Mouse (Mus musculus) stomach, embryonic 14.5 days (tissue): ENCODE results near the gene Mybph. TPM values are rescaled to one million over a fixed set of nuclear protein-coding genes. Genes with fewer than 3 reads are reported as not detected.

Experiments
- ATAC-seq: fragments of 200-750 bp; cut with Nextera tagmentation; 2 replicates; pipeline ENCODE4 v1.8.0; 2017; ENCODE audit warnings: low read depth, moderate TSS enrichment; ENCODE audit not compliant: insufficient number of reproducible peaks, insufficient read depth, low FRiP score
- H3K27ac ChIP-seq: fragments of 300-500 bp; sonication (generic); 2 replicates; pipeline ENCODE4 v1.5.1; 2014; ENCODE audit warnings: mild to moderate bottlenecking, low read length, moderate library complexity, mixed read lengths
- H3K27me3 ChIP-seq: fragments of 300-500 bp; sonication (generic); 2 replicates; pipeline ENCODE4 v1.6.1; 2014; ENCODE audit warnings: low read length, control low read depth, mixed read lengths; ENCODE audit not compliant: control insufficient read depth, insufficient read depth
- H3K36me3 ChIP-seq: fragments of 300-500 bp; sonication (generic); 2 replicates; pipeline ENCODE4 v1.6.1; 2014; ENCODE audit warnings: mild to moderate bottlenecking, control low read depth, low read length, moderate library complexity, mixed read lengths; ENCODE audit not compliant: control insufficient read depth, insufficient read depth
- H3K4me1 ChIP-seq: fragments of 300-500 bp; sonication (generic); 2 replicates; pipeline ENCODE4 v1.6.1; 2014; ENCODE audit warnings: low read length, control low read depth, mixed read lengths; ENCODE audit not compliant: control insufficient read depth, insufficient read depth
- H3K4me2 ChIP-seq: fragments of 300-500 bp; sonication (generic); replicated peaks from 2 replicates; pipeline ENCODE4 v1.6.1; 2014; ENCODE audit warnings: low read depth, low read length, control low read depth
- H3K4me3 ChIP-seq: fragments of 300-500 bp; sonication (generic); 2 replicates; pipeline ENCODE4 v1.5.1; 2014; ENCODE audit warnings: low read depth, low read length, control low read depth
- H3K9ac ChIP-seq: fragments of 300-500 bp; sonication (generic); replicated peaks from 2 replicates; pipeline ENCODE4 v1.6.1; 2014; ENCODE audit warnings: low read depth, mild to moderate bottlenecking, control low read depth, low read length, moderate library complexity, mixed read lengths
- H3K9me3 ChIP-seq: fragments of 300-500 bp; sonication (generic); 2 replicates; pipeline ENCODE4 v1.6.1; 2016; ENCODE audit warnings: low read depth, low read length, control low read depth; ENCODE audit not compliant: control insufficient read depth
- WGBS: fragments of 180-500 bp; shearing (Covaris S2); extraction: QIAGEN DNeasy Blood & Tissue Kit; methylation state at CpG from one replicate; pipeline ENCODE4 v1.1.7; 2014; 5-methylcytosine and 5-hydroxymethylcytosine counted together
- polyA plus RNA-seq: library from polyadenylated mRNA; unstranded; fragments of >200 nt; fragmentation: Nextera tagmentation; extraction: Ambion mirVana; gene quantifications from 2 replicates; pipeline ENCODE4 v1.2.1, GENCODE M21; 2014

The Mybph gene
- polyA plus RNA-seq, 1 experiment from 2014 or later = not detected

- Histone ChIP-seq H3K9ac (no peak overlapping the region), H3K4me1 (peaks cover 15% of the 10 kb centered on the region; the same call in 1 of the 2 replicates), H3K9me3 (no peaks in the 10 kb centered on the region), H3K36me3 (no peaks in the 10 kb centered on the region), H3K27me3 (no peaks in the 10 kb centered on the region), H3K4me3 (no peak overlapping the region), H3K27ac (no peak overlapping the region), H3K4me2 (no peak overlapping the region)
- 76% methylated on average over 12 of the region's 12 CpGs for WGBS
- no peak for ATAC-seq
These were observed 5.1 kb downstream of the Mybph start for GRCm38 (mm10) chr1:134198197-134198995.

GRCm38 (mm10) chr1:134200481-134200880 is 7.2 kb downstream of the Mybph start:
- Histone ChIP-seq H3K27me3 (no peaks in the 10 kb centered on the region), H3K9me3 (no peaks in the 10 kb centered on the region), H3K4me2 (no peak overlapping the region), H3K27ac (no peak overlapping the region), H3K36me3 (no peaks in the 10 kb centered on the region), H3K4me3 (no peak overlapping the region), H3K4me1 (peaks cover 9% of the 10 kb centered on the region; the same call in 1 of the 2 replicates), H3K9ac (no peak overlapping the region)
- no peak for ATAC-seq
- WGBS = 53% methylated on average over 2 of the region's 2 CpGs

GRCm38 (mm10) chr1:134200998-134201686 is 7.9 kb downstream of the Mybph start:
- Histone ChIP-seq H3K36me3 (no peaks in the 10 kb centered on the region), H3K4me1 (peaks cover 2% of the 10 kb centered on the region; the same call in 1 of the 2 replicates), H3K9me3 (no peaks in the 10 kb centered on the region), H3K9ac (no peak overlapping the region), H3K4me2 (no peak overlapping the region), H3K27ac (no peak overlapping the region), H3K27me3 (no peaks in the 10 kb centered on the region), H3K4me3 (no peak overlapping the region)
- ATAC-seq = no peak
- 89% methylated on average over 6 of the region's 6 CpGs for WGBS

- 49% methylated on average over 3 of the region's 3 CpGs for WGBS
- H3K27ac ChIP-seq = no peak overlapping the region
- H3K27me3 ChIP-seq = no peaks in the 10 kb centered on the region
- no peaks in the 10 kb centered on the region for H3K4me1 ChIP-seq
- no peak overlapping the region for H3K9ac ChIP-seq
- no peaks in the 10 kb centered on the region for H3K36me3 ChIP-seq
- no peak overlapping the region for H3K4me3 ChIP-seq
- no peaks in the 10 kb centered on the region for H3K9me3 ChIP-seq
- no peak for ATAC-seq
- no peak overlapping the region for H3K4me2 ChIP-seq
These were observed 8.6 kb downstream of the Mybph start for GRCm38 (mm10) chr1:134201751-134202420.

GRCm38 (mm10) chr1:134204230-134204629 is 11.0 kb downstream of the Mybph start:
- ATAC-seq = no peak
- Histone ChIP-seq H3K27ac (no peak overlapping the region), H3K4me1 (no peaks in the 10 kb centered on the region), H3K9me3 (no peaks in the 10 kb centered on the region), H3K9ac (no peak overlapping the region), H3K4me3 (no peak overlapping the region), H3K27me3 (no peaks in the 10 kb centered on the region), H3K4me2 (no peak overlapping the region), H3K36me3 (no peaks in the 10 kb centered on the region)
- WGBS = 87% methylated on average over 13 of the region's 13 CpGs

- Histone ChIP-seq H3K27ac (no peak overlapping the region), H3K4me3 (no peak overlapping the region), H3K4me1 (no peaks in the 10 kb centered on the region), H3K9ac (no peak overlapping the region), H3K27me3 (no peaks in the 10 kb centered on the region), H3K9me3 (no peaks in the 10 kb centered on the region), H3K4me2 (no peak overlapping the region), H3K36me3 (no peaks in the 10 kb centered on the region)
- 50% methylated on average over 9 of the region's 9 CpGs for WGBS
- ATAC-seq = no peak
These were observed 12.2 kb downstream of the Mybph start for GRCm38 (mm10) chr1:134205296-134206018.

- H3K9me3 ChIP-seq = no peaks in the 10 kb centered on the region
- H3K27ac ChIP-seq = no peak overlapping the region
- ATAC-seq = no peak; the same call in 1 of the 2 replicates
- H3K4me1 ChIP-seq = no peaks in the 10 kb centered on the region
- no peaks in the 10 kb centered on the region for H3K27me3 ChIP-seq
- no peak overlapping the region for H3K4me2 ChIP-seq
- H3K4me3 ChIP-seq = no peak overlapping the region
- H3K36me3 ChIP-seq = no peaks in the 10 kb centered on the region
- WGBS = 20% methylated on average over 5 of the region's 5 CpGs
- no peak overlapping the region for H3K9ac ChIP-seq
These were observed 12.8 kb downstream of the Mybph start for GRCm38 (mm10) chr1:134206085-134206484.

GRCm38 (mm10) chr1:134210179-134210755 is 17.0 kb downstream of the Mybph start:
- ATAC-seq = no peak
- H3K36me3 ChIP-seq = no peaks in the 10 kb centered on the region
- no peaks in the 10 kb centered on the region for H3K27me3 ChIP-seq
- no peak overlapping the region for H3K4me3 ChIP-seq
- H3K9ac ChIP-seq = no peak overlapping the region
- H3K4me2 ChIP-seq = no peak overlapping the region
- no peaks in the 10 kb centered on the region for H3K9me3 ChIP-seq
- no peak overlapping the region for H3K27ac ChIP-seq
- H3K4me1 ChIP-seq = peaks cover 7% of the 10 kb centered on the region; the same call in 1 of the 2 replicates
- 75% methylated on average over 6 of the region's 6 CpGs for WGBS
